Mouse (Mus musculus) layer of hippocampus, adult 2 months (tissue): Measurements from ENCODE around the gene G0s2. TPM values are rescaled to one million over a fixed set of nuclear protein-coding genes. Genes with fewer than 3 reads are reported as not detected.
"Not testable (repeated sequence)": the region's sequence is repeated elsewhere in the genome, so short reads cannot be mapped to it uniquely, and the experiment has no call there.

Source experiments
- DNase-seq, 2 experiments: peaks; one replicate each; pipeline ENCODE4 v3.0.0; 2022; ENCODE audit warnings: low spot score in 2 of 2
- H3K27ac ChIP-seq: fragments of 200-600 bp; 2 replicates; pipeline ENCODE4 v1.8.1; 2022
- H3K4me3 ChIP-seq: fragments of 200-600 bp; 2 replicates; pipeline ENCODE4 v1.8.1; 2022; ENCODE audit warnings: mild to moderate bottlenecking
- CTCF ChIP-seq: fragments of 200-600 bp; conservative IDR thresholded peaks from 2 replicates; pipeline ENCODE4 v1.8.1; 2022; ENCODE audit warnings: antibody characterized with exemption, mild to moderate bottlenecking, moderate library complexity
- total RNA-seq, 2 experiments: library from RNA; stranded (reverse); gene quantifications; 2 replicates each; pipeline ENCODE4 v1.2.3; 2021

Gene G0s2
- total RNA-seq, 2 experiments from 2014 or later = 8.5 to 10.0 TPM

DNA sequence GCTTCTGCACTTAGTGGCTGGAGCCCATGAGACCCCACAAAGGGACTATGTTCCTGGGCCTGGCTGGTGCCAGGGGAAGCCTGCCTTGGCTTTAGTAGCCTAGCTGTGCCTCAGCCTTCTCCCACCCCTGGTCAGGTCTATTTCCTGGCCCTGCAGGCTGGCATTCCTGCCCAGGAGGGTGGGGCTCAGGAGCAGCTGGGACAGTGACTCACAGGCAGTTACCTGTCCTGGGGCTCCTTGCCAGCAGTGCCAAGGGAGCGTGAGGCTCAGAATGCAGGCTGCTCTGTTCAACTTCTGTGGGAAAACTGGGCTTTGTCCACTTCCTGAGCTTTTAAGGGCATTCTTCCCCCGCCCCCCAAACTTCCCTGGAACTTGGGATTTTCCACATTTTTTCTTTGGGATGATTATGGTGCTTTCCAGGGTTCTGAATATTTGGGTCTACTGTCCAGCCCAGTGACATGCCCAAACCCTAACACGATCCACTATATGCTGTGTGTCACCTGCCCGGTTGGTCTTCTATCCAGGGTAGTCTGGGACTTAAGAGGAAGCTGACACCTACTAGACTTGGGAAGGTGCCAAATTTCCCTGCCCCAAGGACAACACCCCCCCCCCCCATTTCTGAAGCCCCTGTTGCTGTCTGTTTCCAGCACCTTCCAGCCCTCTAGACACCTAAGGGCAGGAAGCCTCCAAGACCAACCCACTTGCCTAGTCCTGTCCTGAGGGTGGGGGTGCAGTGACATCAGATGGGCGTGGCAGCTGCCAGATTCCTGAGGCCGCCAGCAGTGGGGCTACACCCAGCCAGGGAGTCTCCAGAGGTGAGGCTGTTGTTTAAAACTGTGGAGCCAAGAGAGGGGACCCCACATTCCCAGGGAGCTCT, 28.4 kb upstream of the G0s2 start:
- Histone ChIP-seq H3K27ac (no peak overlapping the region), H3K4me3 (no peak overlapping the region)
- no peak for TF ChIP-seq CTCF
- DNase-seq = no peak

DNA sequence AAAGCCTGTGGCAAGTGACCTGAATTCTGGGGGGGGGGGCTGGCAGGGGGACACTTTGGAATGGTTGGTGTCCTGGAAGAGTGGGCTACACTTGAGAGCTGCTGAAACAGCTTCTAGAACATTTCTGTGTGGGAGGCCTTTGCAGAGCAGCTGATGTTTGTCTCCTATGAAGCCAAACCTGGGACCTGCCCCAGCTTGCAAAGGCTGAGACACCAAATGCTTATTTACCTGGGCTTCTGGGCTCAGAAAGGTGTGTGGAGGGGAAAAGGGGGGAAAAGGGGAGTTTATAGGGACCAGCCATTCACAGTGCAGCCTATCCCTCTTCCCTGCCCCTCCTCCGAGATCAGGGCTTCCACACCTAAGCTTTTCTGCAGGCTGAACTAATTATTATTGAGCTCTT, 27.0 kb upstream of the G0s2 start:
- TF ChIP-seq CTCF = no peak
- no peak overlapping the region; the same call in 1 of the 2 replicates for H3K27ac ChIP-seq
- H3K4me3 ChIP-seq = no peak overlapping the region
- DNase-seq = no peak

DNA sequence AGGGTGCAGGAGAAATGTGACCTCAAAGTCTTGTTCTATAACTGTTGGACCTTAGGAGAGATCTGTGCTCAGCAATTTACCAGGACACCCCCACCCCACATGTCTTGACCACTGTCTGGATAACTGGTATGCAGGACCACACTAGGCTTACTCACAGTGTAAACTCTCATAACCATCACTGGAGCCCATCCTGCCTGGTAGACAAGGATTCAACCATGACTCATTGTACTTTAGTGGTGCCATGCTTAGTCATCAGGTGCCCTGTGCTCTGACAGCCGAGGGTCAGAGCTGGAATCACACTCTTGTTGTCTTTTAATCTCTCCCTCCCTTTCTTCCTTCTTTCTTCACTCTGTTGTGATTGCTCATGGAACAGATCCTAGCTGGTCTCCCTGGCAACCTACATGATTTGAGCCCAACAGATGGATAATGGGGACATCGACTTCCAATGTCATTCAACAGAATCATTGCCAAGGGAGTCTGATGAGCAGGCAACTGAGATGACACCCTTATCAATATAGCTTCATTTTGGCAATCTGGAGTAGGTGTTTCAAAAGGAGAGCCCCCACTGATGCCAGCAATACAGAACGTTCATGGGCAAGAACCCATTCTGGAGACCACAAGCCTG, 25.2 kb upstream of the G0s2 start:
- peak in 1 of 2 experiments; percentile 54 for DNase-seq
- peak overlapping the region; percentile 61; the same call in 1 of the 2 replicates for H3K27ac ChIP-seq
- no peak for TF ChIP-seq CTCF
- H3K4me3 ChIP-seq = no peak overlapping the region

DNA sequence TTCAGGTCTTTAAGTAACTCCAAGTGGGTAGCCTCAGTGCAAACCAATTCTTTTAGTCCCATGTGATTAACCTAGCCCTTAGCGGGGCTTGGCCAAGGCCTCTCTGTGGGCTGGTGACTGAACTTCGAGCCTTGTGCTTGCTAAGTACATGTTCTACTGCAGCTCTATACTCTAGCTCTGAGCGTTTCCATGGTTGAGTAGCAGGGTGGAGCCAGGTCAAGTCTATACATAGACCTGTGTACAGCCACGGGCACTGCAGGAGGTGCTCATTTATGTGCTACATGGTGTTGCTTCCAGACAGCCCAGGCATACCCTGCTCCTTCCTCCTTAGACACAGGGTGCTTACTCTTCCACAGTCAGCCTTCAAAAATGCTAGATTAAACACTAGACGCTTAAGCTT, 22.9 kb upstream of the G0s2 start:
- DNase-seq = no peak
- no peak overlapping the region for H3K27ac ChIP-seq
- H3K4me3 ChIP-seq = no peak overlapping the region
- TF ChIP-seq CTCF = no peak

DNA sequence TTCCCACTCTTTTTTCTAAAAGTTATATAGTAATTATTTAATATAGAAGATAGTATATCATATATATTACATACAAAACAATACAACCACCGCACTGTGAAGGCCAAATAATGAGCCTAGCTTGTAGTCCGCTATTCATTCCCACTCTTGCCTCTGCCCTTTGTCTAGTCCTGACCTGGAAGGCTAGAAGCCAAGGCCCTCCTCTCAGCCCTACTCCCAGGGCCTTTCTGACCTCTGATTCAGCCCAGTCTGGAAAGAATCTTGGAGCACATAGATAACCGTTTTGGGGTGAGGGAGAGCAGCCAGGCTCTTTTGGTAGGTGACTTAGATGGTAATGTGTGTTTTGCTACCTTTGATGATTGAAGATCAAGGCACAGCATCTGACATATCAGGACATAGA, 20.9 kb upstream of the G0s2 start:
- TF ChIP-seq CTCF = no peak

DNA sequence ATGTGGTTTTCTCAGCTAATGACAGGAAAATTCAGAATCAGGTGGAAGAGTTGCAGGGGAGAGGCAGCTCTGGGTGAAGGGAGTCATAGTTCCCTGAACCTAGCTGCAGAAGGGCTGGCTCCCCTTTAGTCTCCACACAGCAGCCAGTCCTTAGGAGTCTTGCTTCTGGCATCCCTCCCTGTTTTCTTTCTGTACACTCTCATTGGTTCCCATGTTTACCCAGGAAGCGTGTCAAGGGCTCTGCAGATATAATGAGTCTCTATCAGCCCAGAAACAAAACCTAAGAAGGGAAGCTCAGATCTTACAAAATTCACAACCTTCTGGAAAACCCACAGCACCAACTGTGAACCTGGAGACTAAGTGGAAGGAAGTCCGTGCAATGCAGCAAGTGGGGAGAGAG, 20.0 kb upstream of the G0s2 start:
- H3K4me3 ChIP-seq = no peak overlapping the region
- H3K27ac ChIP-seq = no peak overlapping the region
- no peak for TF ChIP-seq CTCF
- no peak for DNase-seq

More for the DNA sequence above, 20.9 kb upstream of the G0s2 start:
- DNase-seq = no peak
- no peak overlapping the region for H3K27ac ChIP-seq
- no peak overlapping the region for H3K4me3 ChIP-seq

DNA sequence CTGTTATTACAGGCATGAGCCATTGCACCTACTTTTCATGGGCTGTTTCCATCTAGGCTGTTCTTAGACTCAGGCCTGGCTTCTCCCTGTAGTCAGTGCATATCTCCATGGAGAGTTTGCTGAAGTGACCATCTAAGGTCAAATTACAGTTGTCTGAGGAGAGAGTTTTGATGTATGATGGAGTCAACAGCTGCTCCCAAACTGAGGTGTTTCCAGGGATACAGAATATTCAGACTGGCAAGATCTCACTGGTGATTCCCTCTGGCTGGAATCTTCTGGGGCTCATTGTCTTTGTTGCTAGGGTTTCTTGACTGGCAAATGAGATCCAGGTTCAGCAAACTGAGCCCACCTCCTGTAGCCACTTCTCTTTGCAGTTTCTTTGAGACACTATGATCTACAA, 17.7 kb upstream of the G0s2 start:
- no peak for DNase-seq
- no peak overlapping the region for H3K27ac ChIP-seq
- TF ChIP-seq CTCF = no peak
- H3K4me3 ChIP-seq = no peak overlapping the region

DNA sequence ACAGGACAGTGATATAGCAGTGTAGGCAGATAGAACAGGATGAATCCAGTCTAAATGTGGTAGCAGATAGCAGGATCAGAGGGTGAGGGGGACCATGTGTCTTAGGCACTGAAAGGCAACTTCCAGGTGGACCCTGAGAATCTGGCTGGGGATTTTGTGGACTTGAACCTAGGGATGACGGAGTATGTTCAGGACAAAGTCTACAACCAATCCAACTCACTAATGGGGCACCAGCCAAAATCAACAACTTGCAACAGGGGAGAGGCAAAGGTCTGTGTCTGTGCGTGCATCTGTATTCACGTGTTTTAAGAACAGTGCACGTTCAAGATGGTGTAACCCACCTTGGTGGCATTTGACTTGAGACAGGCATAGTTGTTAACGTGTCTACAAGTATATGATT, 16.9 kb upstream of the G0s2 start:
- Histone ChIP-seq H3K4me3 (no peak overlapping the region), H3K27ac (no peak overlapping the region)
- no peak for DNase-seq
- no peak for TF ChIP-seq CTCF

DNA sequence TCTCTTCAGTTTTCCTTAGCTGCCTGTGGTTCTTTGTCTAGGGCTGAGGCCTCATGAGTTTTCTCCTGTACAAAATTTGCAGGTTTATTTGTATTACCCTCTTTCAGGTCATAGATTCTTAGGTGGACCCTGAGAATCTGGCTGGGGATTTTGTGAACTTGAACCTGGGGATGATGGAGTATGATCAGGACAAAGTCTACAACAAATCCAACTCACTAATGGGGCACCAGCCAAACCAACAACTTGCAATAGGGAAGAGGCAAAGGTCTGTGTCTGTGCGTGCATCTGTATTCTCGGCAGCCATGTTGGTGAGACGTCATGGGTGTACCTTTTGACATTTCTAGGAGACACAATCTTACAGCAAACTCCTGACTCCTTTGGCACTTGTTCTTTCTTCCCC, 16.1 kb upstream of the G0s2 start:
- Histone ChIP-seq H3K4me3 (no peak overlapping the region), H3K27ac (no peak overlapping the region)
- no peak for TF ChIP-seq CTCF
- DNase-seq = no peak

DNA sequence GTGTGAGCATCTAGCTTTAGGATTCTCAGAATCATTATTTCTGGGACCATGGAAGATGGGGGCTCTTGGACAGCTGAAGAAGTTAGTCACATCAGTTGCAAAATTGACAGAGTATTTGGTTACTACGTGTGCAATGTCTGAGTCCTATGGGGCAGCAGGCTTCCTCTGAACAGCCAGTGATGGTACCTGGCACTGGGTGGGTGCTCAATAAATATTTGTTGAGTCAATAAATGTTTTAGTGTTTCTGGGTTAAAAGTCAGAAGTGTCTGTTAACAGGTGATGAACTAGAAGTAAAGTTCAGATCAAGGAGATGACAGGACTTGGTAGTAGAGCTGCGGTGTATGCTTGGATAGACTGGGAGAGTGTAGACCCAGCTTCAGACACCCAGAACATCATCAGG, 14.6 kb upstream of the G0s2 start:
- no peak for DNase-seq
- no peak for TF ChIP-seq CTCF
- H3K4me3 ChIP-seq = no peak overlapping the region
- no peak overlapping the region for H3K27ac ChIP-seq

DNA sequence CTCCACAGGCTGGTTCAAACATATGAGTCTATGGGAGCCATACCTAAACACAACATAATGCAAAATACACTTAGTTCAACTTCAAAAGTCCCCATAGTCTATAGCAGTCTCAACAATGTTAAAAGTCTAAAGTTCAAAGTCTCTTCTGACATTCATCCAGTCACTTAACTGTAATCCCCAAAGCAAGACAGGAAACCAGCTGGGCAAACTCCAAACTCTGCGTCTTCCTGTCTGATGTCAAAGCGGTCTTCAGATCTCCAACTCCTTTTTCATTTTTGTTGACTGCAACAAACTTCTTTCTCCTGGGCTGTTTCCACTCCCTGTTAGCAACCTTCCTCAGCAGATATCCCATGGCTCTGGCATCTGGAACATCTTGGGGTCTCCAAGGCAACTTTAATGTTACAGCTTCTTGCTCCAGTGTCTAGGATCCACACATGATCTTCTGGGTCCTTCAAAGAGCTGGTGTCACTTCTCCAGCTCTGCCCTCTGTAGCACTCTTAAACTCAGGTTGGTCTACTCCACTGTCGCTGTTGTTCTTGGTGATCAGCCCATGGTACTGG, 12.8 kb upstream of the G0s2 start:
- not testable (repeated sequence) for H3K4me3 ChIP-seq, DNase-seq, H3K27ac ChIP-seq

DNA sequence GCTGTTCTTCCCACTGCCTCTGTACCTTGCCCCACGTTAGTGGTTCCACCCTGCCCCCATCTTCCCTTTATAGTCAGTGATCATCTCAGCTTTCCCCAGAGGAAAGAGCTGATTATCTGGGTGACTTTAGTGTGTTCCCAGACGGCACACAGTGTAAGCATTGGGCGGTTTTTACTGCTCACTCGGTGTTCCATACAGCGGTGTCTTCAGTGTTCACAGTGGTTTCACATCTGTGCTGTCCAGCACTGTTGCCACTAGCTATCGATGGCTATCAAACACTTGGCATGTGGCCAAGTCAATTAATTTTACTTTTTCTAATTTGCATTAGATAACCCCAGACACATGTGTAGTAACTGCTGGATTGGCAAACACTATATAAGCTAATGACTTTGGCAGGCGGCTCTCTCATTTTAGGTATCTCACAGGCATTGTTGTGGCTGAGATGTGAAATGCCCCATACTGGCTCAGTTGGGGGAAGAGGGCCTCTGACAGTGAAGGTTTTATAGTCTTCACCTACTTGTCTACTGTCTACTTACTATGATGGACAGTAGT, 11.3 kb upstream of the G0s2 start:
- H3K27ac ChIP-seq = no peak overlapping the region
- H3K4me3 ChIP-seq = no peak overlapping the region
- no peak for TF ChIP-seq CTCF
- DNase-seq = no peak

DNA sequence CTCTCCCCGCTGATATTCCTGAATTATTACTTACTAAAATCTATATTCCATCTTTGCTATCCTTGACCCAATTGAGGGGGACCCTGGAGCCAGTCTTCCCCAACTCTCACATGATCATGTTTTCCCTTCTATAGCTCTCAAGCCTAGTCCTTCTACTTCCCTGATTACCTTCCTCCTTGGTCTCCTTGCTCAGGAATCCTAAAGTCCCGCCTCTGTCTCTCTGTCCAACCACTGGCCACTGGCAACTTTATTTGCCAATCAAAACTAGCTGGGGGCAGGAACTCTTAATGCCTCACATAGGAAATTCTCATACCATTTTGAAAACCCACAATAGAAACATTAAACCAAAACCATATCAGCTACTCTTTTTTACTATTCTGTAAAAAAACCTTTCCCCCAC, 8.3 kb upstream of the G0s2 start:
- no peak overlapping the region for H3K27ac ChIP-seq
- no peak for TF ChIP-seq CTCF
- no peak for DNase-seq
- no peak overlapping the region for H3K4me3 ChIP-seq
